In genomic region chr11:31368252-31368964, GRCm38 (mm10) we compare ENCODE assay signal across 8 mouse cellular contexts. TPM values are rescaled to one million over a fixed set of nuclear protein-coding genes. Genes with fewer than 3 reads are reported as not detected.
DNase-seq lines count a peak whose midpoint lies in the region; ATAC-seq and TF ChIP-seq lines count a peak whose summit lies in the region.

No protein-coding gene starts in this region.

- peak overlapping the region; percentile 99 for H3K4me2 ChIP-seq in hindbrain, embryonic 16.5 days (ENCODE audit: low read length)
- H3K4me2 ChIP-seq in midbrain, postnatal 0 days (ENCODE audit: low read depth, low read length, poor library complexity, severe bottlenecking): peak overlapping the region; percentile 94

- peaks cover 8% of the 10 kb centered on the region for H3K27me3 ChIP-seq in hindbrain, embryonic 16.5 days (replicated peaks; ENCODE audit: control insufficient read depth, insufficient read depth, low read length)
- H3K27me3 ChIP-seq in midbrain, postnatal 0 days (ENCODE audit: insufficient read depth, low read length): peaks cover 13% of the 10 kb centered on the region

- peaks cover 17% of the 10 kb centered on the region for H3K4me1 ChIP-seq in hindbrain, embryonic 16.5 days (ENCODE audit: control insufficient read depth, insufficient read depth, low read depth, low read length)
- 0 out of 2 replicates have a peak, but pooled peaks cover 3% of the 10 kb centered on the region for H3K4me1 ChIP-seq in midbrain, postnatal 0 days (ENCODE audit: insufficient read depth, low read length)

- DNase-seq in gastrocnemius, adult 2 months: no peak
- DNase-seq in gastrocnemius, adult 8-10 months (ENCODE audit: low spot score in 2 of 2): no peak
- peak; percentile 47 for DNase-seq in right cerebral cortex, postnatal 25 days
- no peak for DNase-seq in right cerebral cortex, postnatal 14 days
- no peak for DNase-seq in midbrain, postnatal 0 days (ENCODE audit: low spot score)
- no peak for DNase-seq in adrenal gland, adult (ENCODE audit: inconsistent age in 2 of 2, low spot score in 1 of 2)
- no peak for DNase-seq in urinary bladder, adult 2 months (ENCODE audit: low spot score)

- no peak for TF ChIP-seq CTCF in gastrocnemius, adult 2 months (IDR thresholded peaks at IDR 0.05)
- no peak for TF ChIP-seq CTCF in midbrain, postnatal 0 days (IDR thresholded peaks at IDR 0.05)

- peak; percentile 53; the same call in 1 of the 2 replicates for ATAC-seq in hindbrain, embryonic 16.5 days
- peak; percentile 24; the same call in 1 of the 2 replicates for ATAC-seq in midbrain, postnatal 0 days (ENCODE audit: low FRiP score)

- H3K27ac ChIP-seq in gastrocnemius, adult 2 months: peak overlapping the region; percentile 93
- no peak overlapping the region for H3K27ac ChIP-seq in hindbrain, embryonic 16.5 days (ENCODE audit: low read depth, low read length)
- H3K27ac ChIP-seq in midbrain, postnatal 0 days (ENCODE audit: low read depth, low read length): no peak overlapping the region

- H3K4me3 ChIP-seq in gastrocnemius, adult 2 months: peak overlapping the region; percentile 89
- H3K4me3 ChIP-seq in hindbrain, embryonic 16.5 days (ENCODE audit: low read length): peak overlapping the region; percentile 77
- peak overlapping the region; percentile 60 for H3K4me3 ChIP-seq in midbrain, postnatal 0 days (ENCODE audit: low read depth, low read length)

- peak overlapping the region; percentile 68 for H3K9ac ChIP-seq in hindbrain, embryonic 16.5 days (ENCODE audit: low read depth, low read length)
- H3K9ac ChIP-seq in midbrain, postnatal 0 days (replicated peaks; ENCODE audit: low read length, poor library complexity, severe bottlenecking): peak overlapping the region; percentile 51

- H3K9me3 ChIP-seq in hindbrain, embryonic 16.5 days (ENCODE audit: control insufficient read depth, low read length): no peaks in the 10 kb centered on the region
- H3K9me3 ChIP-seq in midbrain, postnatal 0 days (ENCODE audit: low read length): no peaks in the 10 kb centered on the region

- WGBS in hindbrain, embryonic 16.5 days: 3% methylated on average over 33 of the region's 36 CpGs
- under 1% methylated on average over 36 of the region's 36 CpGs for WGBS in midbrain, postnatal 0 days

- H3K36me3 ChIP-seq in hindbrain, embryonic 16.5 days (ENCODE audit: control insufficient read depth, insufficient read depth, low read length): no peaks in the 10 kb centered on the region
- no peaks in the 10 kb centered on the region for H3K36me3 ChIP-seq in midbrain, postnatal 0 days (ENCODE audit: insufficient read depth, low read length)

- intact Hi-C loops in gastrocnemius, adult 2 months (cut with DNase I): no loop called here

RNA-seq across cellular contexts. Expression of gene Stc2, which starts 1.5 kb away (rescaled TPM):
- total RNA-seq in gastrocnemius, adult 2 months (2021): 10 to 100 TPM in 1 of 2 experiments, 1 to 10 TPM in 1; 2.8 to 14.1 TPM
- total RNA-seq in gastrocnemius, adult 8-10 months (2022): 10 to 100 TPM in 1 of 4 experiments, 1 to 10 TPM in 3; 1.1 to 25.7 (median 4.5) TPM
- 1.5 and 1.6 TPM in 2 replicates for polyA plus RNA-seq in hindbrain, embryonic 16.5 days (2015; fragmentation: Nextera tagmentation; extraction: Ambion mirVana)
- total RNA-seq in midbrain, postnatal 0 days (2014; rRNA removed): 2.1 and 3.2 TPM in 2 replicates
- polyA plus RNA-seq in midbrain, postnatal 0 days (2015; fragmentation: Nextera tagmentation; extraction: Ambion mirVana): 0.74 and 0.79 TPM in 2 replicates
- 26.6 and 30.6 TPM in 2 replicates for polyA plus RNA-seq in urinary bladder, adult 2 months (2012; rRNA removed)
